ENCODE assay signal across 19 mouse cellular contexts in the genomic region with DNA sequence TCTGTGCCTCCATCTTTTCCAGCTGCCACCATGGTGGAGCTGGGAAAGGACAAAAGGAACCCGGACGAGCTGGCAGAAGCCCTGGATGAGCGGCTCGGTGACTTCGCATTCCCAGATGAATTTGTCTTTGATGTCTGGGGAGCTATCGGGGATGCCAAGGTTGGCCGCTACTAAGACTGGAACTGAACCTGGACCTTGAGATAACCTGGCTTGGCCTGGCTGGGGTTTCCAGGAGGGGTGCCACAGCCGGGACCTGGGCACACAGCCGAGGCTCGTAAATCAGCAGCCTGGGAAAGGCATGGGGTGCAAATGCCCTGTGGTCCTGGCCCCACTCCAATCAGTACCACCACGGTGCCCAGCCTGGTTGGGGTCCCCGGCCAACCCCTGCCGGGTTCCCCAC. TPM values are rescaled to one million over a fixed set of nuclear protein-coding genes. Genes with fewer than 3 reads are reported as not detected.
A peak's percentile ranks its signal among the peaks of the same experiment; 100 is the strongest.
DNase-seq lines count a peak whose midpoint lies in the region; ATAC-seq and TF ChIP-seq lines count a peak whose summit lies in the region.
"Had no signal": no experiment of that assay in that cellular context is flagged by ENCODE, and none has a peak within 500 bp of the region (broad histone marks: within the 10 kb centered on the region; RNA-seq: fewer than 3 reads in every experiment).

No protein-coding gene starts in this region.

- DNase-seq in adrenal gland, adult 8-10 months, result peak; percentile 64
- no peak for DNase-seq in adrenal gland, postnatal 4 days (ENCODE audit: low spot score in 2 of 2)
- DNase-seq in adrenal gland, postnatal 10 days, result peak; percentile 73
- peak; percentile 51 for DNase-seq in kidney, postnatal 10 days
- no peak for DNase-seq in heart, postnatal 36 days
- DNase-seq: liver; lung, adult 2 months; lung, postnatal 4 days; right cerebral cortex, postnatal 25 days; thymus, postnatal 36 days had no signal

- no peaks in the 10 kb centered on the region for H3K9me3 ChIP-seq in intestine, embryonic 16.5 days (ENCODE audit: control insufficient read depth, low read length)
- no peaks in the 10 kb centered on the region for H3K9me3 ChIP-seq in intestine, postnatal 0 days (ENCODE audit: control insufficient read depth)
- H3K9me3 ChIP-seq: forebrain, embryonic 15.5 days; heart, embryonic 15.5 days; hindbrain, embryonic 10.5 days; midbrain, embryonic 12.5 days; neural tube, embryonic 15.5 days had no signal

- no peak for TF ChIP-seq CTCF in intestine, postnatal 0 days (IDR thresholded peaks at IDR 0.05; ENCODE audit: low read depth)

- H3K27me3 ChIP-seq in intestine, embryonic 16.5 days (replicated peaks; ENCODE audit: control insufficient read depth, insufficient read depth, low read length), result no peaks in the 10 kb centered on the region
- no peaks in the 10 kb centered on the region for H3K27me3 ChIP-seq in intestine, postnatal 0 days (replicated peaks; ENCODE audit: control insufficient read depth, insufficient read depth, low read length)
- H3K27me3 ChIP-seq: forebrain, embryonic 15.5 days; neural tube, embryonic 15.5 days had no signal

- H3K36me3 ChIP-seq in intestine, embryonic 16.5 days (ENCODE audit: control insufficient read depth, insufficient read depth, low read length), result 0 out of 2 replicates have a peak, but pooled peaks cover 1% of the 10 kb centered on the region
- H3K36me3 ChIP-seq in intestine, postnatal 0 days (ENCODE audit: control insufficient read depth, insufficient read depth), result peaks cover 11% of the 10 kb centered on the region; the same call in 1 of the 2 replicates

- intact Hi-C loops in heart, postnatal 36 days (cut with DNase I), result no loop called here

- no peak overlapping the region for H3K9ac ChIP-seq in intestine, embryonic 16.5 days (ENCODE audit: low read depth, low read length)
- no peak overlapping the region for H3K9ac ChIP-seq in intestine, postnatal 0 days (ENCODE audit: low read depth, low read length)
- H3K9ac ChIP-seq: forebrain, embryonic 15.5 days; heart, embryonic 15.5 days; midbrain, embryonic 12.5 days; neural tube, embryonic 15.5 days had no signal

- H3K4me1 ChIP-seq in intestine, embryonic 16.5 days (ENCODE audit: control insufficient read depth, insufficient read depth, low read length), result peaks cover 83% of the 10 kb centered on the region
- H3K4me1 ChIP-seq in intestine, postnatal 0 days (replicated peaks; ENCODE audit: control insufficient read depth, insufficient read depth, low read length), result peaks cover 22% of the 10 kb centered on the region; the same call in 1 of the 2 replicates

- H3K27ac ChIP-seq in intestine, embryonic 16.5 days (ENCODE audit: low read length), result peak overlapping the region; percentile 49
- no peak overlapping the region for H3K27ac ChIP-seq in intestine, postnatal 0 days (ENCODE audit: low read depth, low read length)
- H3K27ac ChIP-seq: heart, embryonic 15.5 days; midbrain, embryonic 12.5 days had no signal

- no peak overlapping the region for H3K4me3 ChIP-seq in intestine, embryonic 16.5 days (ENCODE audit: low read length)
- H3K4me3 ChIP-seq in intestine, postnatal 0 days (ENCODE audit: low read depth, low read length), result no peak overlapping the region
- H3K4me3 ChIP-seq: erythroblast, embryonic 14.5 days; forebrain, embryonic 15.5 days; heart, embryonic 15.5 days; hindbrain, embryonic 10.5 days; midbrain, embryonic 12.5 days; neural tube, embryonic 15.5 days had no signal

- 84% methylated on average over 13 of the region's 13 CpGs for WGBS in intestine, embryonic 16.5 days
- WGBS in intestine, postnatal 0 days, result 95% methylated on average over 13 of the region's 13 CpGs

- no peak overlapping the region for H3K4me2 ChIP-seq in intestine, embryonic 16.5 days (ENCODE audit: low read depth, low read length)
- no peak overlapping the region for H3K4me2 ChIP-seq in intestine, postnatal 0 days (replicated peaks; ENCODE audit: low read depth)
- H3K4me2 ChIP-seq: forebrain, embryonic 15.5 days; heart, embryonic 15.5 days; midbrain, embryonic 12.5 days; neural tube, embryonic 15.5 days had no signal

- ATAC-seq in intestine, embryonic 16.5 days, result no peak
- ATAC-seq in intestine, postnatal 0 days, result no peak
- ATAC-seq in CD4-positive, CD25-positive, alpha-beta regulatory T cell, adult 4 months, result no peak
- ATAC-seq: forebrain, embryonic 15.5 days had no signal

RNA-seq across cellular contexts. Expression of gene Ptger1, which starts 2.4 kb away (rescaled TPM):
- total RNA-seq in adrenal gland, adult 8-10 months (2022), result 1 to 10 TPM in 2 of 4 experiments, under 1 TPM in 2; 0.77 to 1.4 (median 1.1) TPM
- 1 to 10 TPM; 2.4 to 5.1 TPM for total RNA-seq in adrenal gland, postnatal 4 days (2021)
- 1.2 and 1.5 TPM in 2 replicates for polyA plus RNA-seq in intestine, embryonic 16.5 days (2015; fragmentation: Nextera tagmentation; extraction: Ambion mirVana)
- polyA plus RNA-seq in intestine, postnatal 0 days (2015; fragmentation: Nextera tagmentation; extraction: Ambion mirVana), result 1.1 and 1.2 TPM in 2 replicates
- 1 to 10 TPM in 1 of 2 experiments, under 1 TPM in 1; 0.75 to 1.4 TPM for total RNA-seq in adrenal gland, postnatal 10 days (2021)
- under 1 TPM; 0.27 to 0.75 TPM for total RNA-seq in heart, postnatal 36 days (2021)
- polyA plus RNA-seq in CD4-positive, CD25-positive, alpha-beta regulatory T cell, adult 4 months (2017; shearing (Covaris generic)), result 1 to 10 TPM; 1.2 TPM

RNA-seq across cellular contexts. Expression of gene Gipc1, which starts 11.6 kb away (rescaled TPM):
- total RNA-seq in adrenal gland, adult 8-10 months (2022), result 10 to 100 TPM; 35.1 to 48.0 (median 40.1) TPM
- total RNA-seq in adrenal gland, postnatal 4 days (2021), result 10 to 100 TPM; 59.2 to 72.0 TPM
- 153 and 171 TPM in 2 replicates for polyA plus RNA-seq in intestine, embryonic 16.5 days (2015; fragmentation: Nextera tagmentation; extraction: Ambion mirVana)
- 76.1 and 79.3 TPM in 2 replicates for polyA plus RNA-seq in intestine, postnatal 0 days (2015; fragmentation: Nextera tagmentation; extraction: Ambion mirVana)
- total RNA-seq in adrenal gland, postnatal 10 days (2021), result 10 to 100 TPM; 51.4 to 52.5 TPM
- total RNA-seq in heart, postnatal 36 days (2021), result 10 to 100 TPM; 25.2 to 28.3 TPM
- 10 to 100 TPM; 14.8 to 21.9 TPM for polyA plus RNA-seq in CD4-positive, CD25-positive, alpha-beta regulatory T cell, adult 4 months (2017; shearing (Covaris generic))

RNA-seq across cellular contexts. Expression of gene Pkn1, which starts 34.9 kb away (rescaled TPM):
- total RNA-seq in adrenal gland, adult 8-10 months (2022), result 100 to 1,000 TPM; 108 to 141 (median 123) TPM
- 100 to 1,000 TPM; 115 to 120 TPM for total RNA-seq in adrenal gland, postnatal 4 days (2021)
- 19.9 and 29.6 TPM in 2 replicates for polyA plus RNA-seq in intestine, embryonic 16.5 days (2015; fragmentation: Nextera tagmentation; extraction: Ambion mirVana)
- 37.0 and 40.2 TPM in 2 replicates for polyA plus RNA-seq in intestine, postnatal 0 days (2015; fragmentation: Nextera tagmentation; extraction: Ambion mirVana)
- total RNA-seq in adrenal gland, postnatal 10 days (2021), result 100 to 1,000 TPM; 130 to 163 TPM
- total RNA-seq in heart, postnatal 36 days (2021), result 10 to 100 TPM; 53.7 to 62.4 TPM
- polyA plus RNA-seq in CD4-positive, CD25-positive, alpha-beta regulatory T cell, adult 4 months (2017; shearing (Covaris generic)), result 10 to 100 TPM; 21.0 to 25.9 TPM

RNA-seq across cellular contexts. Expression of gene Ddx39, which starts 50.9 kb away (rescaled TPM):
- total RNA-seq in adrenal gland, adult 8-10 months (2022), result 10 to 100 TPM; 15.4 to 28.6 (median 20.7) TPM
- total RNA-seq in adrenal gland, postnatal 4 days (2021), result 10 to 100 TPM; 41.5 to 42.2 TPM
- polyA plus RNA-seq in intestine, embryonic 16.5 days (2015; fragmentation: Nextera tagmentation; extraction: Ambion mirVana), result 204 and 224 TPM in 2 replicates
- polyA plus RNA-seq in intestine, postnatal 0 days (2015; fragmentation: Nextera tagmentation; extraction: Ambion mirVana), result 69.8 and 75.5 TPM in 2 replicates
- total RNA-seq in adrenal gland, postnatal 10 days (2021), result 10 to 100 TPM; 29.4 to 33.7 TPM
- 10 to 100 TPM; 15.8 to 17.2 TPM for total RNA-seq in heart, postnatal 36 days (2021)
- 100 to 1,000 TPM; 153 to 208 TPM for polyA plus RNA-seq in CD4-positive, CD25-positive, alpha-beta regulatory T cell, adult 4 months (2017; shearing (Covaris generic))

RNA-seq across cellular contexts. Expression of gene Dnajb1, which starts 56.1 kb away (rescaled TPM):
- 10 to 100 TPM; 25.6 to 40.4 (median 25.8) TPM for total RNA-seq in adrenal gland, adult 8-10 months (2022)
- total RNA-seq in adrenal gland, postnatal 4 days (2021), result 10 to 100 TPM; 29.4 to 29.9 TPM
- polyA plus RNA-seq in intestine, embryonic 16.5 days (2015; fragmentation: Nextera tagmentation; extraction: Ambion mirVana), result 46.7 and 52.0 TPM in 2 replicates
- 26.1 and 28.8 TPM in 2 replicates for polyA plus RNA-seq in intestine, postnatal 0 days (2015; fragmentation: Nextera tagmentation; extraction: Ambion mirVana)
- total RNA-seq in adrenal gland, postnatal 10 days (2021), result 10 to 100 TPM; 24.7 to 28.8 TPM
- 10 to 100 TPM; 10.7 to 16.0 TPM for total RNA-seq in heart, postnatal 36 days (2021)
- polyA plus RNA-seq in CD4-positive, CD25-positive, alpha-beta regulatory T cell, adult 4 months (2017; shearing (Covaris generic)), result 10 to 100 TPM; 44.9 to 62.3 TPM

Comparison
In these comparisons a context has a peak if more than half of its experiments do, and no peak if none do; other contexts are left out.
1. DNase-seq: peak in adrenal gland, adult 8-10 months (single experiment), adrenal gland, postnatal 10 days (single experiment) and kidney, postnatal 10 days (single experiment); none in adrenal gland, postnatal 4 days (0 of 2) and heart, postnatal 36 days (0 of 2).